Mouse (Mus musculus): ENCODE measurements around the gene Slc9a3. TPM values are rescaled to one million over a fixed set of nuclear protein-coding genes. Genes with fewer than 3 reads are reported as not detected.

Gene Slc9a3
- not detected for total RNA-seq (2023)

GRCm38 (mm10) chr13:74121141-74121602, at the start of gene Slc9a3:
Slc9a3 (plus strand) TSS chr13:74121457.

GRCm38 (mm10) chr13:74208317-74208985, 87.2 kb downstream of the Slc9a3 start, which contains the start of gene Exoc3:
Exoc3 (minus strand) TSS chr13:74208732.

Other genes with a start within 250 kb of the Slc9a3 start
- gene Trip13, start 183.7 kb upstream of the Slc9a3 start, total RNA-seq (2023), result 1 to 10 TPM; 1.0 to 1.1 TPM
- 10 to 100 TPM; 91.2 to 98.5 TPM for gene Brd9, start 183.6 kb upstream of the Slc9a3 start, total RNA-seq (2023)
- gene Zdhhc11, start 157.6 kb upstream of the Slc9a3 start, total RNA-seq (2023), result under 1 TPM in 1 of 2 experiments, not detected in 1; 0.44 TPM
- 1 to 10 TPM in 1 of 2 experiments, under 1 TPM in 1; 0.71 to 2.1 TPM for gene Tppp, start 112.0 kb upstream of the Slc9a3 start, total RNA-seq (2023)
- gene Cep72, start 59.2 kb upstream of the Slc9a3 start, total RNA-seq (2023), result 1 to 10 TPM; 7.0 to 7.5 TPM
- 10 to 100 TPM; 51.2 to 52.2 TPM for gene Exoc3, start 87.3 kb downstream of the Slc9a3 start, total RNA-seq (2023)
- 1 to 10 TPM in 1 of 2 experiments, not detected in 1; 2.7 TPM for gene Ahrr, start 170.9 kb downstream of the Slc9a3 start, total RNA-seq (2023)
- gene Pdcd6, start 196.1 kb downstream of the Slc9a3 start, total RNA-seq (2023), result 100 to 1,000 TPM; 126 to 138 TPM
- 100 to 1,000 TPM; 175 to 182 TPM for gene Sdha, start 228.8 kb downstream of the Slc9a3 start, total RNA-seq (2023)
- gene Ccdc127, start 228.9 kb downstream of the Slc9a3 start, total RNA-seq (2023), result 10 to 100 TPM; 21.5 to 29.9 TPM
- gene Lrrc14b, start 242.5 kb downstream of the Slc9a3 start, total RNA-seq (2023), result not detected

Data from T-cell, adult 66 days (primary cell).